Mouse (Mus musculus) bone marrow, adult 2 months (tissue): ENCODE results near the gene Fam114a2. TPM values are rescaled to one million over a fixed set of nuclear protein-coding genes. Genes with fewer than 3 reads are reported as not detected.

ENCODE experiments used
- H3K27ac ChIP-seq: fragments of 200-500 bp; 2 replicates; pipeline ENCODE4 v1.5.1; 2012; ENCODE audit warnings: low read depth, mild to moderate bottlenecking, control low read depth, inconsistent platforms, low read length; ENCODE audit not compliant: control insufficient read depth, poor library complexity, insufficient read depth
- H3K4me1 ChIP-seq: fragments of 200-500 bp; 2 replicates; pipeline ENCODE4 v1.6.1; 2011; ENCODE audit warnings: low read length; ENCODE audit not compliant: control insufficient read depth, insufficient read depth
- H3K4me3 ChIP-seq: fragments of 200-500 bp; replicated peaks from 2 replicates; pipeline ENCODE3; 2011; ENCODE audit warnings: mild to moderate bottlenecking, low read depth, low read length, control low read depth; ENCODE audit not compliant: control insufficient read depth
- CTCF ChIP-seq: fragments of 200-500 bp; IDR thresholded peaks from 2 replicates; pipeline ENCODE4 v1.5.1; 2011; ENCODE audit warnings: low read length, control low read depth; ENCODE audit not compliant: control insufficient read depth, insufficient read depth
- POLR2A ChIP-seq: fragments of 200-500 bp; IDR thresholded peaks from 2 replicates; pipeline ENCODE4 v1.6.1; 2011; ENCODE audit warnings: low read depth, mild to moderate bottlenecking, control low read depth, low read length, borderline replicate concordance; ENCODE audit not compliant: control insufficient read depth
- WGBS: fragments of 180-500 bp; shearing (Covaris S2); methylation state at CpG from one replicate; pipeline ENCODE4 v1.1.7; 2018; 5-methylcytosine and 5-hydroxymethylcytosine counted together
- polyA plus RNA-seq: library from polyadenylated mRNA; stranded (reverse); fragments of >200 nt; gene quantifications from 2 replicates; pipeline ENCODE4 v1.2.4, GENCODE M21; 2011; ENCODE audit warnings: low replicate concordance; ENCODE audit not compliant: missing spikeins, insufficient read depth, insufficient read length

Gene Fam114a2
- polyA plus RNA-seq, 1 experiment, result 31.0 TPM

DNA sequence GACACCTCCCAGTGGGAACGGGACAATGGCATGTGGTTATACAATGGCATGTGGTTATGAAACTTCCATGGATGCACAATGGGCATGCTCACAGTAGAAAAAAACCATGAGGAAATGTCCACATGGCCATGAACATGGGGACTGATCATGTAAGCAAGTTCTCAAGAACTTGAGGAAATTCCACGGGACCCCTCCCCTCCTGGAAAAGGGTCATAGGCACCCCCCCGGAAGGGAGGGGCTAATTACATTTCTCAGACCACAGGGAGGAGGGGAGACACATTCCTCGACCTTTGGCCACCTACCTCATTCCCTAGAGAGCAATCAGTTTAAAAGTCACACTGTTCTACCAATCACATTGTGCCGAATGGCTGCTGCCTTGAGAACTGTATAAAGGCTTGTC is 64.0 kb downstream of the Fam114a2 start:
- Histone ChIP-seq H3K4me3 (no peak overlapping the region), H3K27ac (no peak overlapping the region), H3K4me1 (no peaks in the 10 kb centered on the region)
- 43% methylated on average over 5 of the region's 5 CpGs for WGBS
- TF ChIP-seq POLR2A, result no peak
- no peak for TF ChIP-seq CTCF

DNA sequence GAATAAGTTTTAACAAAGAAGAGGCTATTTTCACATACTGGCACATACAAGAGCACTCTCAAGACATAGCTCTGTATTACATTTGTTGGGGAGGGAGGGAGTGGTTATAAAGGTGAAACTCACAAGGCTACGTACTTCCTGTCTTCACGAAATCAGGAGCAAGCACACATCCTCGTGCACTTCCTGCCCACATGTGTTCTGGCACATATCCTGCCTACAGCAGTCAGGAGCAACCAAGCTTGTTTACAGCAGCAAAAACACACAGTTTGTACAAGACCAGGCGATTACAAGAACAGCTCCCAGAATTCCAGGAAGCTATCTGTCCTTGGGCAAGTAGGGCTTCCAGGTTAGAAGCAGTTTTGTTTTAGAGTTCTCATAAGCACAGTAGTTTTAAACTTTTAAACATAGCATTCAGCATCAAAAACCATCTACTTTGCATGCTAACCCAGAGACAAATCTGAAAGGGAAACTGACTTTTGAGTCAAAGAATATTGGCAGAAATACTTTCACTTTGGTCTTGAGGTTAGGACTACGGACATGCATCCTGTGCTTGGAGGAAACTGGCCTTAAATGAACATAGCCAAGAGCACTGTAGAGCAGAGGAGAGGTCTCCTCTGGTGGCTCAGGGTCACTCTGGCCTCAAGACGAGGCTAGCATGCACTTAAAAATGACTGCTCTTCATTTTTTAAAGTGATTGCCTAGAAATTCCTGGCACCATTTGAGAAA is 73.0 kb downstream of the Fam114a2 start:
- WGBS, result 6% methylated on average over 6 of the region's 6 CpGs
- TF ChIP-seq POLR2A, result no peak
- no peak for TF ChIP-seq CTCF
- Histone ChIP-seq H3K4me1 (no peaks in the 10 kb centered on the region), H3K27ac (no peak overlapping the region), H3K4me3 (no peak overlapping the region)

DNA sequence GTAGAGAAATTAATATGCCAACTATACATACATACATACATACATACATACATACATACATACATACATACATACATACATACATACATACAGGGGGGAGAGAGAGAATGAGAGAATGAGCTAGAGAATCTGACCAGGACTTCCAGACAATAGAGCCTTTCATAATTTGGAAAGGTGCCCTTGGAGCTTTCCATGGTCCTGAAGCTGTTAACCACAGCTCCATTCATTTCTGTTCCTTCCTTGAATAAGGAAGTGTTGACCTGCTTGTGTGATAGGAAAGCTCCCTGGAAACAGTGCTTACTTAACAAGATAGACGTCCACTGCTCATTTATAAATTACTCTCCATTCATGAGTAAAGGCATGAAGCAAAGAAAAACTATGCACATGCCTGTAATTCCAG is 84.3 kb downstream of the Fam114a2 start:
- H3K27ac ChIP-seq, result no peak overlapping the region
- H3K4me1 ChIP-seq, result no peaks in the 10 kb centered on the region
- 6% methylated on average over 1 of the region's 1 CpGs for WGBS
- H3K4me3 ChIP-seq, result no peak overlapping the region
- TF ChIP-seq POLR2A, result no peak
- no peak for TF ChIP-seq CTCF

Other genes with a start within 250 kb of the Fam114a2 start
- 3.4 and 9.6 TPM in 2 replicates for gene Mfap3, start within 50 bp of the Fam114a2 start, polyA plus RNA-seq
- 16.6 and 18.0 TPM in 2 replicates for gene Galnt10, start 126.8 kb upstream of the Fam114a2 start, polyA plus RNA-seq